Mouse (Mus musculus) heart, embryonic 10.5 days (tissue): ENCODE results near the gene Gm8281. TPM values are rescaled to one million over a fixed set of nuclear protein-coding genes. Genes with fewer than 3 reads are reported as not detected.
"Not testable (repeated sequence)": the region's sequence is repeated elsewhere in the genome, so short reads cannot be mapped to it uniquely, and the experiment has no call there.

Source experiments
- DNase-seq: peaks from one replicate; pipeline ENCODE4 v3.0.0-alpha.2; 2017; ENCODE audit warnings: low spot score
- H3K27ac ChIP-seq: fragments of 300-500 bp; sonication (generic); 2 replicates; pipeline ENCODE4 v1.5.1; 2016; ENCODE audit warnings: mild to moderate bottlenecking
- H3K27me3 ChIP-seq: fragments of 300-500 bp; sonication (generic); 2 replicates; pipeline ENCODE4 v1.6.1; 2016; ENCODE audit warnings: mild to moderate bottlenecking; ENCODE audit not compliant: poor library complexity, insufficient read depth, severe bottlenecking
- H3K36me3 ChIP-seq: fragments of 300-500 bp; sonication (generic); 2 replicates; pipeline ENCODE4 v1.6.1; 2016; ENCODE audit warnings: mild to moderate bottlenecking, moderate library complexity
- H3K4me1 ChIP-seq: fragments of 300-500 bp; sonication (generic); 2 replicates; pipeline ENCODE4 v1.6.1; 2016; ENCODE audit warnings: mild to moderate bottlenecking
- H3K4me3 ChIP-seq: fragments of 300-500 bp; sonication (generic); 2 replicates; pipeline ENCODE4 v1.5.1; 2016; ENCODE audit warnings: mild to moderate bottlenecking, moderate library complexity
- H3K9me3 ChIP-seq: fragments of 300-500 bp; sonication (generic); 2 replicates; pipeline ENCODE4 v1.6.1; 2016; ENCODE audit warnings: mild to moderate bottlenecking, moderate library complexity
- WGBS: fragments of 180-500 bp; shearing (Covaris S2); methylation state at CpG from one replicate; pipeline ENCODE4 v1.1.7; 2016; 5-methylcytosine and 5-hydroxymethylcytosine counted together
- polyA plus RNA-seq: library from polyadenylated mRNA; unstranded; fragments of >200 nt; fragmentation: Nextera tagmentation; extraction: Ambion mirVana; gene quantifications from 2 replicates; pipeline ENCODE4 v1.2.1, GENCODE M21; 2016

The Gm8281 gene
- polyA plus RNA-seq, result 2.4 and 2.9 TPM in 2 replicates

DNA sequence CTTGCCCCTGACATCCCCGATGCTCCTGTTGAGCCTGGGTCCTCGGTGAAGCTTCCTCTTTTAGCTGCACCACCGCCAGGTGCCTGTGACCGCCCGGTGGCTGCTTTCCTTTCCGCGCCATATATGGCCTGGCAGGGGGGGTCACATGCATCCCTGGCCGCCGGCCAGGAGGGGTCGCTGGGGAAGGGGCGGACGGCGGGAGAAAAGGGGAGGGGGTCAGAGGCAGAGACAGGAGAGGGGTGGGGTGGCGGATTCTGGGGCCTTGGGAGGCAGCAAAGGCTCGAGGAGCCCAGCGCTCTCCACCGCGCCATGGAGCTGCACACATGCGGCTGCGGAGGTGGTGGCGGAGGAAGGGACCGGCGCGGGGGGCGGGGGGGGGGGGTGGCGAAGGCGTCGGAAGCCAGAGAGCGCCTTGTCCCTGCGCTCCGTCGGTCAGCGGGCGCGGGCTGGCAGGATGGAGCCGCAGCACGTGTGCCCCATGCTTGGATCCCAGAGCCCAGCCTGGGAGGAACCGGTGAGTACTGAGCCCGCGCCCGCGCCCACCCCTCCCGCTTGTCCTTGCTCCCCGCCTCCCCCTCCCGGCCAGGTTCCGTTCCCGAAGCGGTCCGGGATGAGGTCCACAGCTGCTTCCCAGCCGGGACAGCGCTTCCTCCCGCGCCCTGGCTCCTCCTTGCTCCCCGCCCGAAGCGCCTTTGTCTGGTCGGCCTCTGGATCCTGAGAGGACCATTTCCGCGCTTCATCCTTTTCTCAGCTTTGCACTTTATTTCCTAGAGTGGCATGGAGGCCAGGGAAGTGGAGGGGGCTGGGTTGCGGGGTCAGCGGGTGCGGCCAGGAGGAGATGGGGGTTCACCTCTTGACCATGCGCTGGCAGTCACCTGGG is at the start of gene Gm8281:
TSS of gene Gm8281 (plus strand) at position 430 of the 880 bp plus-strand sequence.
- peak within 1 kb of the TSS; percentile 72 for H3K27ac ChIP-seq
- not testable (repeated sequence) for H3K36me3 ChIP-seq
- WGBS, result 4% methylated on average over 33 of the region's 63 CpGs

DNA sequence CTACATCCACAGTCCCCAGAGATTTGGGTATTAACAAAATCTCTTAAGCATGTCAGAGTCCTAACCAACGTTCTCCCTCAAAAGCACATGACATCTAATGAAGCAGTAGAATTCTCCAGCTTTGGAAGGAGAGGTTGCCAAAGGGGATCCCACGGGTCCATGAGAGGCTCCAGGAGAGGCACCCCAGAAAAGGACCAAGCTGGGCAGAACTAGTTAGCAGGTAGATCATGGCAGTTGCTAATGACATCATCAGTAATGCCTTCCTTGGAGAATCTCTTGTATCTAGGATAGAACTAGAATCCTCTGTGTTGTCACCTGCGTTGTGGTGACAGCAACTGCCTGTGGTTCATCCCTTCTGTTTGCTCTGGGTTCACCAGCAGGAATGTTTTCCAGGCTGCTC is 20.5 kb upstream of the Gm8281 start, which contains the start of gene 4930555G01Rik:
TSS of gene 4930555G01Rik (plus strand) at position 301 of the 400 bp plus-strand sequence.
- H3K4me1 ChIP-seq, DNase-seq: not testable (repeated sequence)

More for the DNA sequence above, at the start of gene Gm8281:
- H3K9me3 ChIP-seq, H3K4me1 ChIP-seq, H3K27me3 ChIP-seq: not testable (repeated sequence)
- H3K4me3 ChIP-seq, result peak within 1 kb of the TSS; percentile 55
- DNase-seq, result peak; percentile 27

DNA sequence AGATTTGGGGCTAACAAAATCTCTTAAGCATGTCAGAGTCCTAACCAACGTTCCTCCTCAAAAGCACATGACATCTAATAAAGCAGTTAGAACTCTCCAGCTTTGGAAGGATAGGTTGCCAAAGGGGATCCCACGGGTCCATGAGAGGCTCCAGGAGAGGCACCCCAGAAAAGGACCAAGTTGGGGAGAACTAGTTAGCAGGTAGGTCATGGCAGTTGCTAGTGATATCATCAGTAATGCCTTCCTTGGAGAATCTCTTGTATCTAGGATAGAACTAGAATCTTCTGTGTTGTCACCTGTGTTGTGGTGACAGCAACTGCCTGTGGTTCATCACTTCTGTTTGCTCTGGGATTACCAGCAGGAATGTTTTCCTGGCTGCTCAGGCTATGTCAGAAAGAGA is 60.4 kb downstream of the Gm8281 start, which contains the start of gene Gm8279:
TSS of gene Gm8279 (plus strand) at position 301 of the 400 bp plus-strand sequence.
- 77% methylated on average over 2 of the region's 2 CpGs for WGBS
- DNase-seq, H3K4me3 ChIP-seq, H3K27ac ChIP-seq, H3K9me3 ChIP-seq, H3K36me3 ChIP-seq, H3K4me1 ChIP-seq, H3K27me3 ChIP-seq: not testable (repeated sequence)

More for the DNA sequence above, 20.5 kb upstream of the Gm8281 start, which contains the start of gene 4930555G01Rik:
- H3K36me3 ChIP-seq, H3K27ac ChIP-seq, H3K4me3 ChIP-seq, H3K9me3 ChIP-seq, H3K27me3 ChIP-seq: not testable (repeated sequence)
- no CpG with 5 or more reads among the region's 3 CpGs for WGBS

Other genes with a start within 250 kb of the Gm8281 start
- not detected in 2 replicates for gene Gm3269, start 232.9 kb upstream of the Gm8281 start, polyA plus RNA-seq
- 2.4 and 2.5 TPM in 2 replicates for gene Gm3264, start 215.5 kb upstream of the Gm8281 start, polyA plus RNA-seq
- gene Gm3278, start 178.6 kb upstream of the Gm8281 start, polyA plus RNA-seq, result 0.30 TPM in 1 of 2 replicates, not detected in the other
- not detected in 2 replicates for gene Gm8297, start 87.1 kb upstream of the Gm8281 start, polyA plus RNA-seq
- not detected in 2 replicates for gene Gm3298, start 55.1 kb upstream of the Gm8281 start, polyA plus RNA-seq
- not detected in 2 replicates for gene 4930555G01Rik, start 20.4 kb upstream of the Gm8281 start, polyA plus RNA-seq
- not detected in 2 replicates for gene Gm8279, start 60.5 kb downstream of the Gm8281 start, polyA plus RNA-seq
- gene Gm3317, start 93.5 kb downstream of the Gm8281 start, polyA plus RNA-seq, result not detected in 2 replicates
- not detected in 2 replicates for gene Gm8271, start 114.8 kb downstream of the Gm8281 start, polyA plus RNA-seq
- not detected in 2 replicates for gene Gm3526, start 189.5 kb downstream of the Gm8281 start, polyA plus RNA-seq